Comparison of ENCODE assay signal across 16 mouse cellular contexts in the genomic region with DNA sequence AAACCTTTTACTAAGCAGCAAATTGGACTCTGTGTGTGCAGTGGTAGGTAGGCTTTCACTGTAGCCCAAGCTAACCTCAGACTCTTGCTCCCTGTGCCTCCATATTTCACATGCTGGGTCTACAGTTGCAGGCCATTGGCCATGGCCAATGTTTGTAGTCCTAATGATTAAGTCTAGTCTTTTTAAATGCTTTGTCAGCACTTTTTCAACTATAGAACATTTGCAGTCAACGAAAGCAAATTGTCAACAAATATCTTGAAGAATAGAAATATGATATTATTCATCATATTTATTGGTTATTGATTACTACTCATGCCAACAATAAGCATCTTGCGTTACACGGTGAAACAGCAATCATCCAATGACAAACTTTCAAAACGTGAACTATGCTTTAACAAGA.
"Had no signal": no experiment of that assay in that cellular context is flagged by ENCODE, and none has a peak within 500 bp of the region (broad histone marks: within the 10 kb centered on the region; RNA-seq: fewer than 3 reads in every experiment).

No protein-coding gene starts in this region.

- H3K36me3 ChIP-seq: neural tube, embryonic 12.5 days; neural tube, embryonic 13.5 days; neural tube, embryonic 15.5 days; stomach, embryonic 15.5 days had no signal

- DNase-seq: retina, postnatal 1 day; right cerebral cortex, adult 18-20 months; right cerebral cortex, postnatal 25 days; right cerebral cortex, postnatal 4 days; spleen, adult 18-20 months; thymus, adult 18-20 months; thymus, adult 2 months; thymus, postnatal 14 days; thymus, postnatal 25 days; thymus, postnatal 36 days; thymus, postnatal 4 days had no signal

- H3K4me1 ChIP-seq: neural tube, embryonic 12.5 days; neural tube, embryonic 13.5 days; neural tube, embryonic 15.5 days; stomach, embryonic 15.5 days had no signal

- H3K9me3 ChIP-seq: neural tube, embryonic 12.5 days; neural tube, embryonic 13.5 days; neural tube, embryonic 15.5 days; stomach, embryonic 15.5 days had no signal

- H3K27ac ChIP-seq: neural tube, embryonic 12.5 days; neural tube, embryonic 13.5 days; neural tube, embryonic 15.5 days; stomach, embryonic 15.5 days; stomach, postnatal 0 days had no signal

- H3K4me3 ChIP-seq: neural tube, embryonic 12.5 days; neural tube, embryonic 13.5 days; neural tube, embryonic 15.5 days; stomach, embryonic 15.5 days had no signal

- H3K4me2 ChIP-seq: neural tube, embryonic 12.5 days; neural tube, embryonic 13.5 days; neural tube, embryonic 15.5 days; stomach, embryonic 15.5 days had no signal

- H3K27me3 ChIP-seq: neural tube, embryonic 12.5 days; neural tube, embryonic 13.5 days; neural tube, embryonic 15.5 days; stomach, embryonic 15.5 days had no signal

- H3K9ac ChIP-seq: neural tube, embryonic 12.5 days; neural tube, embryonic 13.5 days; neural tube, embryonic 15.5 days; stomach, embryonic 15.5 days had no signal
